Mouse (Mus musculus) liver, adult (tissue): ENCODE results near the gene Olfml2a.
A peak's percentile ranks its signal among the peaks of the same experiment; 100 is the strongest.

Experiments used
- GATA4 ChIP-seq: IDR thresholded peaks from 2 replicates; pipeline ENCODE4 v1.6.1; 2014; ENCODE audit warnings: mild to moderate bottlenecking, low read length; ENCODE audit not compliant: insufficient replicate concordance

The Olfml2a gene

DNA sequence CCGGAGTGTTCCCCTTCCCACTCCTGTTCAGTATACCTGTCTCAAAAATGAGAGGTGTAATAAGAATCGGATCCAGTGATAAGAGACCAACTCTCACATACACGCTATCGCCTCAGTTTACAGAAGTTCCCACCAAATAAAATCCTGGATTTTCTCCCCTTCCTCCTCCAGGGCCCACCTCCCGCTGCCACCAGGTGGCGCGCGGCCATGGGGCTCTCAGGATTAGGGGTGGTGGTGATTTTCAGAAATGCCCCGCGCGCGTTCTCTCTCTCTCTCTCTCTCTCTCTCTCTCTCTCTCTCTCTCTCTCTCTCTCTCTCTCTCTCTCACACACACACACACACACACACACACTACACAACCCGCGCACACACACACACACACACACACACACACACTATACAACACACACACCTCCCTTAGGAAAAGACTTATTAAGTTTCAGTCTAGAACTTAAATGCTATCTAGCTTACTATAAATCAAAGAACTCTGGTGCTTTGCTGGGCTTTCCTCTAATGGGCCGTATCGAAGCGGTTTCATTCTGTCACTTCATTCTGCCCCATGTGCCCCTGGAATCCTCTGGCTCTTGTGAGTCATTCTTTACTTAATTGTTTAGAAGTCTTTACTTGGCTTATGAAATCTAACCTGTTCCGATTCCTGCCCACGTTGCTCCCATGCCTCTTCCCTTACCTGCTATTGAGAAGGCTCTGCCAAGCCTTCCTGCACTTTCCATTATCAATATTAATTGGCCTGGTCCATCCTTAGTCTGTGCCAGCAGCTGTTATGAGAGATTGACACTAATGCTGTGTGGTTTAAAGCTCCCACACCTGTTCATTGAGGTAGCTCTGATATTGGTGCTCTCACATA lies 4.4 kb upstream of the Olfml2a start, which contains the start of gene Nr6a1:
Gene Nr6a1 (minus strand): TSS at position 574 of the 865 bp plus-strand sequence.
- TF ChIP-seq GATA4 = no peak

DNA sequence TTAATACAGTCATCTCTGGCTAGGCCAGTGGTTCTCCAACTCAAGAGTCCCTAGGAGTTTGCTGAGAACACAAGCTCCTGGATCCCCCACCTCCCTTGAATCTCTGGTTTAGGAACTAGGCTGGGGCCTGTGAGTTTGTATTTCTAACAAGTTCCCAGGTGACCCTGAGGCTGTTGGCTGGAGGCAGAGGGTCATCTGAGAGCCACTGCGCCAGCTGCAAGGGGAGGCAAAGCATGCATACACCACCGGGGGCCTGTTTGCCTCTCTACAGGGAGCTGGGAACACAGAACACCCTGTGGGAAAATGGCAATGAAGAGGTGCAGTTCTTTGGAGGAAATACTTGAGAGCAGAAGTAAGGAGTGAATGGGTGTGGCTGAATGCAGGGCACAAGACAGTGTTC lies 1.5 kb upstream of the Olfml2a start:
- no peak for TF ChIP-seq GATA4

GRCm38 (mm10) chr2:38933931-38934330 lies 2.2 kb downstream of the Olfml2a start:
- no peak for TF ChIP-seq GATA4

DNA sequence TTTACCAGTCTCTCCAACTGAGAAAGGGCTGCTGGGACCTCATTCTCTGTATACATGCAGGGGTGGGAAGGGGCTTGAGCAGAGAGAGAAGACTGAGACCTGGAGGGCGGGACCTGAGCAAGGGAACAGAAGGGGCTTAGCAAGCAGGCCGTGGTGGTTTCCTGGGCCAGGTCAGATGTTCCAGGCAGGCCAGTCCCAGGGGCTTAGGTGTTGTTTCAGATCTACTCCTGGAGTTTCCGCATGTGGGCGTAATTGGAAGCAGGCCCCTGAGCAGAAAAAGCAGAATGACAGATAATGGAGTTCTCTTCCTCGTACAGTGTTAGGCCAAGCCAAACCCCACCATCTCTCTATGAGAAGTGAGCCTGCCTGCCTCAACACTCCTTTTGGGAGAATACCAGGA lies 3.2 kb downstream of the Olfml2a start:
- TF ChIP-seq GATA4 = no peak

- TF ChIP-seq GATA4 = no peak
Measured at GRCm38 (mm10) chr2:38936721-38937378, 5.1 kb downstream of the Olfml2a start.

- no peak for TF ChIP-seq GATA4
Measured at GRCm38 (mm10) chr2:38937396-38937795, 5.6 kb downstream of the Olfml2a start.

DNA sequence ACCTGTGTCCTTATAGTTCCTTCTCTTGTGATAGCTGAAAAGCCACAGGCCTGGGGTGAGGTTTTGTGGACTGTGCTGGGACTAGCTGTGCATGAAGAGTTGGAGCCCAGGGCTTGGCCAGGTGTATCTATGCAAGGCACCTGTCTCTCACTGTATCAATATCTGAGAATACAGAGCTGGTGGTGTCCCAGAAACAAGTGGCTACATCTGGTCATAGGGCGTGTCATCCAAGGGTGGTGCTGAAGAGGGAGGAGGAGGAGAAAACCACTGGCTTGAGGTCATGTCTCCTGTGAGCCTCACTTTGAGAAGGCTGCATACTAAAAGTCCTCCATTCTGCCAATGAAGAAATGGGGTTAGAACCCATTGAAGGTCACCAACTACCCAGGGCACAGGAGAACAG lies 6.2 kb downstream of the Olfml2a start:
- TF ChIP-seq GATA4 = no peak

- TF ChIP-seq GATA4 = no peak
Measured at GRCm38 (mm10) chr2:38939047-38939446, 7.3 kb downstream of the Olfml2a start.

- no peak for TF ChIP-seq GATA4
Measured at GRCm38 (mm10) chr2:38941426-38941825, 9.6 kb downstream of the Olfml2a start.

GRCm38 (mm10) chr2:38941898-38942297 lies 10.1 kb downstream of the Olfml2a start:
- no peak for TF ChIP-seq GATA4

DNA sequence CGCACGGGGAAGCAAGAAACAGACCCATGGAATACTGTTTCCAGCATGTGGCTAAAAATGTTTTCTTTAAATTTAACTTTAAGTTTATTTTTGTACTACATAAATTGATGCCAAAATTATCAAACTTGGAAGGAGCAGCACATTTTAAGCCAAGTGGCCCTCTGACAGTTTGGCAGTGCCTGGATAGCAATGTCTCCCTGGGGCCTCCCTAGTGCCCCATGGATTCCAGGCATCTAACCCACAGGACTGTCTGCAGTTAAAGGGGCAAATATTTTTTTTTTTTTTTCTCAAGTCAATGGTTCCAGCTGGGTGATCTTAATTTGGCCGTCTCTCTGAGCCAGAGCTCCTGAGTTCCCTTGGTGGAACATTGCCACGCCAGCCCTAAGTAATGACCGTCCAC lies 11.4 kb downstream of the Olfml2a start:
- TF ChIP-seq GATA4 = no peak

GRCm38 (mm10) chr2:38943977-38944376 lies 12.2 kb downstream of the Olfml2a start:
- no peak for TF ChIP-seq GATA4

GRCm38 (mm10) chr2:38944460-38945161 lies 12.8 kb downstream of the Olfml2a start:
- TF ChIP-seq GATA4 = no peak

DNA sequence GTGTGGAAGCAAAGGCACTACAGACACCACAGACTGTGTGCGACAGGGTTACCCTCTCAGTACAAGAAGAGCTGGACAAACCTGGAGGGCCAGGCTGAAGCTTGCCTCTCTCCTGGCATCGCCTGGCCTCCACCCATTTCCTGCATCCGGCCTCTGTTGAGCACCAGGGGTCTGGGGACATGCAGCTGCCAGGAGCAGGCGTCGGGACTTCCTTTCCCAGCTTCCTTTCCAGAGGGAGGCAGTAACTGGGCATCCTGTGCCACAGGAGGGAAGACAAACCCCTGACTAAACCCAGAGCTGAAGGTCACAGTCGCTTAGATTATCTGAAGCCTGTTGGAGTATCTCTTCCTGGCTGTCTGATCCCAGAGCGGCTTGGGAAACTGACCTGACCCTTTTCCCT lies 15.8 kb downstream of the Olfml2a start:
- 0 out of 2 replicates have a peak, but pooled peaks have one; percentile 9 for TF ChIP-seq GATA4

DNA sequence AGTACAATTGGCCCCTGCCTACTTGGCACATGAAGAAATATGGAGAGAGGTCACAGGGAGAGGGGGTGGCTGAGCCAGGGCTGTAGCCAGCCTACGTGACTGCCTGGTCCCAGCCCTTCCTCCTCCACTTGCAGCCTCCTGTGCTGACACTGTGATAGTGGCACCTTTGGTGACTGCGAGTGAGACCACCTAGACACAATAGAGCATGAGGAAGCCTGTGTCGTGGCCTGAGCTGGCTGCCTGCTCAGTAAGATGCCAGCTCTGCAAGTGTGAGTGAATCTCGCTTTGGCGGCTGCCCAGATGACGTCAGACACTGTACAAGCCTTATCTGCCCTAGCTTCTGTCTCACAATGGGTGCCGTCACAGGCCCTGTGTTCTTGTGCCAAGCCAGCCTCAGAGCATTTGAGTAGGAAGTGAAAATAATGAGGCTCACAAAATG lies 18.5 kb downstream of the Olfml2a start:
- TF ChIP-seq GATA4 = peak; percentile 77; the same call in 1 of the 2 replicates
